Mouse (Mus musculus) CH12.LX (cell line): ENCODE measurements around the gene Mbl2.

Source experiments
- EP300 ChIP-seq: IDR thresholded peaks from 2 replicates; pipeline ENCODE4 v1.6.1; 2011; ENCODE audit warnings: low read length, improper control_type of control experiment
- NRF1 ChIP-seq: IDR thresholded peaks from 2 replicates; pipeline ENCODE4 v1.6.1; 2014; ENCODE audit warnings: low read depth, mild to moderate bottlenecking, inconsistent platforms, low read length, improper control_type of control experiment, moderate library complexity

DNA sequence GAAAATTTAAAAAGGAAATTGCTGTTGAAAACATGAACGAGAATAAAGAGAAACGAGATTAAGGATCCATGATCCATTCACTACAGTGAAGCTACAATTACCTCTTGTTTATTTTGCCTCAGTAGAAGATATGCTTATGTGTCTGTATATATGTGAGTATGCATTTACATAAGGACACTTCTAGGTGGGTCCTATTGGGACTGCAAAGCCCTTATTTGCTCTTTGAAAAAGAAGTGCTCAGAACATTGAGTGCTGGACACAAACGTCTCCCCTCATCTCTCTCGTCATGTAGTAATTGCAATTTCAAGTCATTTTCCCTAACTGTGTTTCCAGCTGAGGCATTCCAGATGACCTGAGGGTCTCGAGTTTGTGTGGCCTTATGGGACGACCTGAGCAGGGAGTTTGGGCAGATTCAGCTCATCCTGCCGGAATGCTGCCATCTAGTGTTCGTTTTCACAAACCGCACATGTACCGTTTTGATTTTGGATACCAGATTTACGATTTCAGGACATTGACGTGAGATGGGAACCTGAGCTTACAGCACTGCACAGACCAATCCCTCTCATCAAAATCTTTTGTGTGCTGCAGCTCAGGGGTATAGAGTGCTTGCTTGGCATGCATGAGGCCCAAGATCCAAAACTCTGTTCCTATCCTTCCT, 27.5 kb upstream of the Mbl2 start:
- no peak for TF ChIP-seq NRF1
- TF ChIP-seq EP300, result no peak
